Mouse (Mus musculus) left cerebral cortex, postnatal 36 days (tissue): ENCODE data around the gene Pax8. TPM values are rescaled to one million over a fixed set of nuclear protein-coding genes. Genes with fewer than 3 reads are reported as not detected.

Experiments used
- DNase-seq, 2 experiments: peaks; one replicate each; pipeline ENCODE4 v3.0.0; 2021 to 2022; ENCODE audit warnings: low spot score in 2 of 2, mixed read lengths in 1 of 2
- intact Hi-C: fragments of 180-260 bp; cut with DNase I; formaldehyde crosslinking; loops from one replicate; pipeline ENCODE4 v1.15.1; 2025
- total RNA-seq, 2 experiments: library from RNA; stranded (reverse); gene quantifications; 2 replicates each; pipeline ENCODE4 v1.2.3; 2021

Gene Pax8
- total RNA-seq = not detected

DNA sequence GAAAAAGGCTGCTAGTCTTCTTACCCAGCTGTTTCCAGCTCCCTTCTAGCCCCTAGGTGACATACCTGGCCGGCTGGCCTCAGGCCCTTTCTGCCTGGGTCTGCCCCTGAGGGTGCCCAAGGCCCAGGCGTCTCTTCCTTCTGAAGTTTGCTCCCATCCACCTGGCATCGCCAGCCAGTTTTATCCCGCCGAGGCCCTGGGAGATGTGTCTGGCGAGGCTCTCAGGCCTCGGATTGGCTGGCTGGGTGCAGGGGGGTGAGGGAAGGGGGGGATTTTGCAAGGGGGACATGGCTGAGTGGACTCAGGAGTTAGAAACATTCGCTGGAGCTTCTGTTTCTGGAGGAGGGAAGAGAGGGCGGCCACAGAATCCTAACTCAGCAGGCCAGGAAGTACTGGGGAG, at the start of gene Pax8:
Gene Pax8 (minus strand): TSS at position 180 of the 400 bp plus-strand sequence.
- DNase-seq = no peak
- intact Hi-C loops = no loop called here

DNA sequence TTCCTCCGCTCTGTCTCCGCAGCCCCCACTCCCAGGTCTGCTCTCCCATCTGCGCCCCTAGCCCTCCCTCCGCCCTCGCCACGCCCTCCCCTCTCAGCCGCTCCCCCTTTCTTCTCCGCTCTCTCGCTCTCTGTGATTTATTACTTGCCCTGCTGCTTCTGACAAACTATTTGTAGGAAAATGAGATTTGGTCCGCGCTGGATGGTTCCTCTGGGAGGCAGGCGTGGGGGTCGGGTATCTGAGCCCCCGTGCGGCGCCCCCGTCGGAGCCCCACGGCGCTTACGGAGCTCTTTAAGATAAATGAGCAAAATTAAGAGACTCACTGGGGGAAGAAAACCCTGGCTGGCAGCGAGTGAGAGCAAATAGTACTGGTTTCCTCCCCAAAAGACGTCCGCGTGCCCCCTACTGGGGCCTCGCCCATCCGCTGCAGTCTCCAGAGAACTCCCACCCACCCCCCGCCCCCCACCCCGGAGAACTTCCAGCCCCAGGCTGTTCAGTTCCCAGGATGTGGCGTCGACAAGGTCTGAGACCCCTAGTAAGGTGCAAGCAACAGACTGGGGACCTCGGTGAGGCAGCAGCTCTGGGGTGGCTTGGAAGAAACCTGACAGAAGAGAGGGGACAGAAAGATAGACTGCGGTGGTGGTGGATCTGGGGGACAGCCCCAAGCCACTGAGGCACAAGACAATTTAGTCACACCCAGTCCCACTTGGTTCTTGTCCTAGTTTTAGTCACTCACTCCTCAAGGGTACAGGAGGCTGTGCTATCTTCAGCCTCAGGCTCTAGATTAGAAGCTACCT, 46.2 kb upstream of the Pax8 start:
- DNase-seq = no peak
- intact Hi-C loops = no loop called here

GRCm38 (mm10) chr2:24520576-24521272, 45.3 kb upstream of the Pax8 start:
- intact Hi-C loops = no loop called here

GRCm38 (mm10) chr2:24516946-24517345, 41.5 kb upstream of the Pax8 start:
- intact Hi-C loops = no loop called here
- DNase-seq = no peak

More at GRCm38 (mm10) chr2:24520576-24521272, 45.3 kb upstream of the Pax8 start:
- DNase-seq = no peak

DNA sequence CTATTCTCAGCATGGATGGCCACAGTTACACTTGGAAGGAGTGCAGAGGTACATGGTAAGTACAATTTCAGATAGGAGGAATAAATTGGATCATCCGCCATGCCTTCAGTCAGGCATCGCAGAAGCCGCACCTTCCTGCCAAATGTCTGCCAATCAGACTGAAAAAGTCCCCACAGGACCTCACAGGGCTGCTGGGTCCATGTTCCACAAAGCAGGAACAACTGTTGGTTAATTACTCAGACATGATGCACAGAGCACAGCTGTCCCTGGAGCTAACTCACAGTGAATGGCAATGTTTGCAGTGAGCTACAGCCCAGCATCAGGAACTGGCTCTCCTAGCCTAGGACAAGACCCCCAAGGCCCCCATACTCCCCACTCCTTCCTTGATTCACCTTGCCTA, 32.0 kb upstream of the Pax8 start:
- intact Hi-C loops = no loop called here
- DNase-seq = no peak

DNA sequence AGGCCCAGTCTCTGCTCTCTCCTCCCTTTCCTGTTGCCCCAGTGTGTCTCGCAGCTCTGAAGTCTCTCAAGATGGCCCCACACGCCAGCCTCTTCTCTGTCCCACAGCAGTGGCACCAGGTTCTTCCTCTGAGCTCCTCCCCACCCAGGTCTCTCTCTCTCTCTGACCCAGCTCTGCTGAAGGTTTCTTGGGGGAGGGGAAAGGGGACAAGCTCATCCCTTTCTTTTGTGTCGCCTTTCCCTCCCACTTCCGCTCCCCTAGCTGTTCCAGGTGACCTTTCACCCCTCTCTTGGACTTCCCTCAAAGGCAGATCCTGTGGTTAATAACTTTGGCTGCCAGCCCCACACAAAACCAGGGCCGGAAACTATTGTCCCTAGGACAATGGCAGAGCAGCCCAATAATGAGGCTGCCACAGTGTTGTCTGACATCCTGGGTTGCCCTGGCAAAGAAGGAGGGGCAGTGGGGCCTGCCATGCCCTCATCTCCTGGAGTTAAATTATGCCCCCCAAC, 27.6 kb upstream of the Pax8 start:
- intact Hi-C loops = no loop called here
- DNase-seq = no peak

DNA sequence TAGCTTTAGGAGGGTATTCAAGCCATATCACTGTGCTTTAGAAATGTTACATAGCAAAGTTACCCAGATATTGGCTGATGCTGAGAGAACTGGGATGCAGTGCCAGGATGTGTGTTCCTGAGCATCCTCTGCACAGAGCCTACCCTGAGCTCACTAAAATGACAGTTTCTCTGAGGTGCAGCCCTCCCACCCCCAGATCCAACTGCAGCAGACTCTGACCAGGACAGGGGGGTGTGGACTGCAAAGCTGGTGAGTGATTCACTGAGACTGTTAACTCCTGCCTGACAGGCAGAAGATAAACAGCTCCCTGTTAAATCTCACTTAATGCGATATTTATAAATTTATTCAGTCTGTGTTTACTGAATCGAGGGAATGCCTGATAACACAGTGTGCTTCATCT, 25.5 kb upstream of the Pax8 start:
- DNase-seq = no peak
- intact Hi-C loops = no loop called here

- intact Hi-C loops = no loop called here
- DNase-seq = no peak
Observed at GRCm38 (mm10) chr2:24490564-24490963, 15.2 kb upstream of the Pax8 start.

GRCm38 (mm10) chr2:24488660-24489059, 13.3 kb upstream of the Pax8 start:
- DNase-seq = no peak
- intact Hi-C loops = no loop called here

GRCm38 (mm10) chr2:24487056-24487825, 11.8 kb upstream of the Pax8 start:
- intact Hi-C loops = no loop called here
- DNase-seq = no peak

- intact Hi-C loops = no loop called here
- no peak for DNase-seq
Observed at GRCm38 (mm10) chr2:24485398-24485797, 10.0 kb upstream of the Pax8 start.

DNA sequence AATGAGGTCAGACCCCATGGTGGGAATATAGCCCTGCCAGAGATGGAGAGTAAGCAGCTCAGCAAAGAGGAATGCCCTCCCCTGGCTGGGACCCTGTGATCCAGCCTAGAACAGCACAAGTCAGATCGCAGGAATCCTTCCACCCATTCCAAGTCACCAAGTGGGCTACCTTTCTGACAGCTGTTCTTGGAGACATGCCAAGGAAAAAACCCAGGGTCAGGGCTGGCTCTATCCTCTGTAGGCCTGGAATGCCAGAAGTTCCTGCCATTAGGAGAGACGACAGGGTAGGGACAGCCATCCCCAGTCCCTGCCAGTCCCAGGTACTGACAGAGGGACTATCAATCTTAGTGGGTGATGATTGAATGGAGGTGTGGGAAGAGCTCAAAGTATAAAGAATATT, 4.5 kb upstream of the Pax8 start:
- no peak for DNase-seq
- intact Hi-C loops = no loop called here

DNA sequence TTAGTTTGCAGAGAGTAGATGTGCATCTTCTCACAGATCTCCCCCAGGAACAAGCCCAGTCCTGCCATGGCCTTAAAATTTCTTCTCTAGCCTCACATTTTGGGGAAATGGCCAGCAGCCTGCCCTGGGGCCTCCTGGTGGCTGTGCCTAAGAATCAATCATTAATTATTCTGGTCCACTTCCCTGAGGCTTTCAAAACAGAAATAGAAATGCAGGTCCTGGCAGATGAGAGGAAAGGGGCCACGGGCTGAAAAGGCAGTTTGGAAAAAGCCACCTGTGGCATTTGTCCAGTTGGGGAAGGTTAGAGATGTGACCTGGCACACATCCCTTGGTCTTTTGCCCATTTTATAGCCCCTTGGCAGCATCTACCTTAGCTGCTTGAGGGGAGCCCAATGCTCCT, 3.8 kb upstream of the Pax8 start:
- no peak for DNase-seq
- intact Hi-C loops = no loop called here

- intact Hi-C loops = no loop called here
- no peak for DNase-seq
Observed at GRCm38 (mm10) chr2:24478611-24479010, 3.2 kb upstream of the Pax8 start.

- intact Hi-C loops = no loop called here
- no peak for DNase-seq
Observed at GRCm38 (mm10) chr2:24474514-24475378, 653 bp downstream of the Pax8 start.

DNA sequence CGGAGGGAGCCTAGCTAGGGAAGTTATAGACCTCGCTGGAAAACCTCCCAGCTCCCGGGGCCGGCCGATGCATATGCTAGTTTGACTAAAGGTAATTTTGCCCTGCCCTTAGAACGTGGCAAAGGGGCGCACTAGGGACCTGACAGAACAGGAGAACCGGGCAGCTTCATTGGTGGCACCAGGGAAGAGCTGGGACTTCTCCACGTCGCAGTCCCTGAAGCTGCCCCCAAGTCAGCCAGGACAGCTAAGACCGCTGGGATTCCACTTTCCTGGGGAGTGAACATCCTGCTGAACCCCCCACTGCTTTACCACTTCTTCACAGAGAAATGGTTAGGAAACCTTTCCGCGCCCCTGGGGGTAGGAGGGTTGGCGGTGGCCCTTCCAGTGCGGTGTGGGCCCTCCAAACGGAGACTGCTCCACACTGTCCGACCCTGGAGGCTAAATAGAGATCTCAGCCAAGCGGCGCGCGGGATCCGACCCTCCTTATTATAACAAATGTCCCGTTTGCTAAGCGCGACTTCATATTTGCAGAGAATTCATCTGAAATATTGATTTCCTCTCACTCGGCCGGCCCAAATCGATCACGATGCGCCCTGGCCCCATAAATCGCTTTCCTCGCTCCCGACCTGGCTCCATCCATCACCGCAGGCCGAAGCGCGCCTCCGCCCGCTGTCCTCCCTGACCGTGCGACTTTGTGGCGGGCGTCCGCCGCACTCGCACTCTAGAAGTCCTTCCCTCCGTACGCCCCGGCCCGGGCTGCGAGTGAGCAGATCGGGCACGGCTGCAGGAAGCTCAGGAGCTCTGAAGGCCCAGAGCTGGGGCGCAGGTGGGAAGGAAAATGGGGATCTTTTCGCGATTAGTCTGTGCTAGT, 1.5 kb downstream of the Pax8 start:
- DNase-seq = no peak
- intact Hi-C loops = no loop called here

DNA sequence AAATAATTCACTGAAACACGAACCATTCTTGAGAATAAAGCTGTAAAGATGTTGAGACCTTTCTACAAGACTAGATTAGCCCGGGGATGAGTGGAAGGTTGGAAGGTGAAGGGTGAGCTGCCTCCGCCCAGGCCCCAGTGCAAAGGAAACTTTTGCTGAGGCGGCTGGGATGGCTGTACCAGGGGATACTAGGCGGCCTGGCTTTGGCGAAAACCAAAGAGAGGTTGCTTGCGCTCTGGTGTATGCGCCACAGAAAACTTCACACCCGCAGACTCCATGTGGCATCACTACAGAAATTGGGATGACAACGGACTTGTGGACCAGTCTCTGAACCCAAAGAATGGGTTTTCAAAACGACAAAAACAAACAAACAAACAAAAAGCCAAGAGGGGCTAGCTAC, 2.7 kb downstream of the Pax8 start:
- DNase-seq = no peak
- intact Hi-C loops = no loop called here

GRCm38 (mm10) chr2:24472111-24472510, 3.3 kb downstream of the Pax8 start:
- DNase-seq = no peak
- intact Hi-C loops = no loop called here

DNA sequence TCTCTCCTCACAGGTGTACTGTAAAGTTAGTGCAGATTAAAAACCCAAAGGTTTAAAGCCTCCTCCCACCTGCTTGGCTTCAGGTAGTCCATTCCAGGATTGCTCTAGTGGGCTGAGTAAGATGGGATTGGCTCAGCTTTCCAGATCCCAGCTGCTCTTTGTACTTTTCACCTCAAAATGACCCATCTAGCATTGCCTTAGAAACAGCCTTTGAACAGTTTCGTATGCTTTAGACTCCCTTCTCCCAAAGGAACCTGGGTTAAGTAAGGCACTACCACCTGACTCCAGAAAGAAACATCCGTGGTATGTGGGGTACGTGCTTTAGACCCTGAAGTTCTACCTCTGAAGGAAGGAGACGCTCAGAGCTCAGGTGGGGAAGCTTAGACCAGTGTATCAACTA, 6.3 kb downstream of the Pax8 start:
- DNase-seq = no peak
- intact Hi-C loops = no loop called here
